1 mouse cellular context compared by ENCODE assay signal in genomic region chr7:126760391-126760802, GRCm38 (mm10).
TF ChIP-seq lines count a peak whose summit lies in the region.

No protein-coding gene starts in this region.

TF ChIP-seq in CH12.LX, 34 proteins besides CTCF, POLR2A, EP300 and RAD21 (continued from another document):
- no peak for TF ChIP-seq HCFC1 (IDR thresholded peaks at IDR 0.05; ENCODE audit: low read depth, low read length)
- TF ChIP-seq E2F4 (IDR thresholded peaks at IDR 0.05; ENCODE audit: insufficient replicate concordance, low read depth, low read length): no peak
- no peak for TF ChIP-seq GABPA (IDR thresholded peaks at IDR 0.05; ENCODE audit: insufficient replicate concordance, low read depth, low read length)
- TF ChIP-seq MAFK (IDR thresholded peaks at IDR 0.05; ENCODE audit: insufficient replicate concordance, low read length): no peak
- no peak for TF ChIP-seq JUN (IDR thresholded peaks at IDR 0.05; ENCODE audit: insufficient read depth, low read depth, low read length)
- no peak for TF ChIP-seq ZC3H11A (IDR thresholded peaks at IDR 0.05; ENCODE audit: low read depth, low read length)
- no peak for TF ChIP-seq MYC (IDR thresholded peaks at IDR 0.05; ENCODE audit: low read depth, low read length)
- TF ChIP-seq RCOR1 (conservative IDR thresholded peaks at IDR 0.05; ENCODE audit: low read depth, low read length): no peak
- no peak for TF ChIP-seq ETS1 (conservative IDR thresholded peaks at IDR 0.05; ENCODE audit: low read depth, low read length)
- no peak for TF ChIP-seq SMC3 (IDR thresholded peaks at IDR 0.05; ENCODE audit: low read depth, low read length)
- no peak for TF ChIP-seq PAX5 (IDR thresholded peaks at IDR 0.05; ENCODE audit: low read length)
TF ChIP-seq in CH12.LX: peak in this region for 0.
